Mouse (Mus musculus): ENCODE measurements around the gene Pqlc3.

- TF ChIP-seq CTCF (IDR thresholded peaks at IDR 0.05; ENCODE audit: control insufficient read depth, insufficient read depth, insufficient replicate concordance, low read depth, low read length) (no peak), POLR2A (IDR thresholded peaks at IDR 0.05; ENCODE audit: control insufficient read depth, low read depth, low read length) (no peak)
Observed at GRCm38 (mm10) chr12:17032694-17033463, 32.7 kb upstream of the Pqlc3 start.

Data from testis, adult 2 months (tissue).